ENCODE assay signal across 20 mouse cellular contexts in genomic region chr1:191915586-191915985, GRCm38 (mm10).
"Had no signal": no experiment of that assay in that cellular context is flagged by ENCODE, and none has a peak within 500 bp of the region (broad histone marks: within the 10 kb centered on the region; RNA-seq: fewer than 3 reads in every experiment).

No protein-coding gene starts in this region.

- H3K9ac ChIP-seq: liver, embryonic 14.5 days; lung, embryonic 15.5 days; midbrain, embryonic 13.5 days; midbrain, embryonic 15.5 days; neural tube, embryonic 13.5 days; neural tube, embryonic 15.5 days had no signal

- H3K27ac ChIP-seq: liver, embryonic 14.5 days; lung, embryonic 15.5 days; macrophage; midbrain, embryonic 13.5 days; midbrain, embryonic 15.5 days; neural tube, embryonic 13.5 days; neural tube, embryonic 15.5 days had no signal

- H3K27me3 ChIP-seq: lung, embryonic 15.5 days; midbrain, embryonic 13.5 days; midbrain, embryonic 15.5 days; neural tube, embryonic 13.5 days; neural tube, embryonic 15.5 days had no signal

- DNase-seq: lung, adult 2 months; lung, postnatal 14 days; lung, postnatal 36 days; retina, postnatal 1 day; right cerebral cortex, adult 18-20 months; right cerebral cortex, postnatal 25 days; right cerebral cortex, postnatal 4 days; spleen, adult 18-20 months; thymus, adult 2 months; thymus, postnatal 25 days; thymus, postnatal 4 days had no signal

- H3K9me3 ChIP-seq: lung, embryonic 15.5 days; midbrain, embryonic 13.5 days; midbrain, embryonic 15.5 days; neural tube, embryonic 13.5 days; neural tube, embryonic 15.5 days had no signal

- H3K4me2 ChIP-seq: lung, embryonic 15.5 days; midbrain, embryonic 11.5 days; midbrain, embryonic 13.5 days; midbrain, embryonic 15.5 days; neural tube, embryonic 13.5 days; neural tube, embryonic 15.5 days had no signal

- H3K36me3 ChIP-seq: lung, embryonic 15.5 days; midbrain, embryonic 13.5 days; midbrain, embryonic 15.5 days; neural tube, embryonic 15.5 days had no signal

- H3K4me3 ChIP-seq: lung, embryonic 15.5 days; midbrain, embryonic 13.5 days; midbrain, embryonic 15.5 days; neural tube, embryonic 13.5 days; neural tube, embryonic 15.5 days had no signal

- ATAC-seq: lung, postnatal 0 days; midbrain, embryonic 13.5 days; midbrain, embryonic 15.5 days had no signal
